Mouse (Mus musculus) left cerebral cortex, adult 8-10 months (tissue): ENCODE results near the gene Vmn1r93. TPM values are rescaled to one million over a fixed set of nuclear protein-coding genes. Genes with fewer than 3 reads are reported as not detected.
"Not testable (repeated sequence)": the region's sequence is repeated elsewhere in the genome, so short reads cannot be mapped to it uniquely, and the experiment has no call there.

Experiments
- DNase-seq, 2 experiments: peaks; one replicate each; pipeline ENCODE4 v3.0.0; 2022; ENCODE audit warnings: low spot score in 2 of 2
- total RNA-seq, 4 experiments: library from RNA; stranded (reverse); gene quantifications; 2 replicates each; pipeline ENCODE4 v1.2.4; 2022

The Vmn1r93 gene
- not detected for total RNA-seq

- DNase-seq: not testable (repeated sequence)
Measured at GRCm38 (mm10) chr7:20138988-20139387, at the start of gene Vmn1r93. Gene Vmn1r93 (minus strand): TSS chr7:20139088.

DNA sequence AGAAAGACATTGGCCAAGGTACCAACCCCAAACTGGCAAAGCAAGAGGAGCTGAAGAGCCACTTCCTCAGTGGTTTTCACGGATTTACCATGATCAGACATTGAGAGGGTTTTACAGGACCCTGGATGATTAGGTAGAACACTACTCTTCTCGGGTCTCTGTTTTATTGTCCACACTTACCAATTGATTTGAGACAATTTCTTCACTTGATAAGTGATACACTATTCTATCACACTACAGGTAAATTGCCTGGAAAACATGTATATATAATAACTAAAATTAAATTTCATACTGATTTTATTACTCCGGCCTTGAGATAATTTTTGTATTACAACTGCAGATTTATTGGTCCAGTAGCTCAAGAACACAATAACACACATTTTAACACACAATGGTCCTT, 29.4 kb upstream of the Vmn1r93 start, which contains the start of gene Vmn1r94:
Vmn1r94 (minus strand) TSS at position 101 of the 400 bp plus-strand sequence.
- not testable (repeated sequence) for DNase-seq

GRCm38 (mm10) chr7:20122479-20122878, 16.4 kb downstream of the Vmn1r93 start, which contains the start of gene Gm16442:
Gene Gm16442 (minus strand): TSS chr7:20122579.
- DNase-seq: not testable (repeated sequence)

- DNase-seq: not testable (repeated sequence)
Measured at GRCm38 (mm10) chr7:20099380-20099779, 39.5 kb downstream of the Vmn1r93 start, which contains the start of gene Vmn1r91. Gene Vmn1r91 (plus strand): TSS chr7:20099680.

Other genes starting within 250 kb of the Vmn1r93 start
- gene Pvr, start 217.9 kb downstream of the Vmn1r93 start, total RNA-seq: 10 to 100 TPM in 2 of 4 experiments, 1 to 10 TPM in 2; 7.0 to 12.4 (median 10.5) TPM
- not detected for gene Igsf23, start 188.3 kb downstream of the Vmn1r93 start, total RNA-seq
- not detected for gene Ceacam20, start 173.7 kb downstream of the Vmn1r93 start, total RNA-seq
- not detected for gene Nlrp9b, start 147.6 kb downstream of the Vmn1r93 start, total RNA-seq
- not detected for gene Vmn1r91, start 39.4 kb downstream of the Vmn1r93 start, total RNA-seq
- gene Gm16442, start 16.5 kb downstream of the Vmn1r93 start, total RNA-seq: not detected
- not detected for gene Vmn1r94, start 29.3 kb upstream of the Vmn1r93 start, total RNA-seq
- not detected for gene Vmn1r95, start 54.6 kb upstream of the Vmn1r93 start, total RNA-seq
- not detected for gene Gm6164, start 66.5 kb upstream of the Vmn1r93 start, total RNA-seq
- gene Gm4498, start 94.7 kb upstream of the Vmn1r93 start, total RNA-seq: not detected
- not detected for gene Gm5890, start 123.7 kb upstream of the Vmn1r93 start, total RNA-seq
- gene Gm4133, start 195.0 kb upstream of the Vmn1r93 start, total RNA-seq: not detected
- gene Gm5728, start 236.3 kb upstream of the Vmn1r93 start, total RNA-seq: not detected